Mouse (Mus musculus) frontal cortex, postnatal 14 days (tissue): ENCODE measurements around the gene Dctn3.
"Not testable (repeated sequence)": the region's sequence is repeated elsewhere in the genome, so short reads cannot be mapped to it uniquely, and the experiment has no call there.

Source experiments
- DNase-seq, 2 experiments: peaks; one replicate each; pipeline ENCODE4 v3.0.0; 2022; ENCODE audit warnings: low spot score in 2 of 2

The Dctn3 gene

GRCm38 (mm10) chr4:41698421-41699016, 24.5 kb downstream of the Dctn3 start:
- DNase-seq: not testable (repeated sequence)

DNA sequence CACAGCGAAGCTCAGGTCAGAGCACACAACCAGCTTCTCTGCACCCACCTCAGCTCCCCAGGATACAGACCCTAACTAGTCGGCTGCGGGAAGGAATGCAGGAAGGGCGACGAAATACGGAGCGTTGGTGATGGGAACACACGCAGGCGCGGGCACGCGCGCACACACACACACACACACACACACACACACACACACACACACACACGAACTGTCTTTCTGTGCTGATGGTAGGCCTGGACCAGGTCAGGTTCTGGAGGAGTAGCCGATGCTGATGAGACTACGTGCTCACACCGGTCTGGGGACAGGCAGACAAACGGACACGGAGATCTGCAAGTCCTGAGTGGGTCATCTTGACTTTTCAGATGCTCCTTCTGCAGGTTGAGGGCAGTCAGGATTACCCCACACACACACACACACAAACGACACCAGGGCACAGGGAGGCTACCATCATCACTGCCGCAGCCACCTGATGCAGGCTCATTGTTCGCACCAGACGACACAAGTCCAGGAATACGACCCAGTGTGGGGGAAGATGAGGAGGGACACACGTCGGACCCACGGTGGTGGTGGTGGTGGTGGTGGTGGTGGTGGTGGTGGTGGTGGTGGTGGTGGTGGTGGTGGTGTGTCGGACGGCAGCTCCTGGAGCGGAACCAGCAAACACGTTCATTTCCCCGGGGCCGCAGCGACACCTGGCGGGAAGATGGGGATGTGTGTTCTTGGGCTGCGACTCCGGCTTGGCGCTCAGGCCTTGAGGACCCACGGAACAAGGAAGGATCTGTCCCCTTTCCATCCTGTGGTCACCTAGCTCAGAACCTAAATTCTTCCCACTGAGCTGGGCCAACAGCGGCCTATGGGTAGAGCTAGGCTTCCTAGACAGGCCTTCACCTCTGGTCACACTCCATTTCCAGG, 25.8 kb downstream of the Dctn3 start, which contains the start of gene Cntfr:
Gene Cntfr (minus strand): TSS at position 160 of the 912 bp plus-strand sequence.
- DNase-seq: peak in 1 of 2 experiments; percentile 87

- not testable (repeated sequence) for DNase-seq
Measured at GRCm38 (mm10) chr4:41696452-41696851, 26.5 kb downstream of the Dctn3 start.

GRCm38 (mm10) chr4:41695800-41696199, 27.2 kb downstream of the Dctn3 start:
- not testable (repeated sequence) for DNase-seq

GRCm38 (mm10) chr4:41693511-41693910, 29.5 kb downstream of the Dctn3 start:
- DNase-seq: not testable (repeated sequence)

DNA sequence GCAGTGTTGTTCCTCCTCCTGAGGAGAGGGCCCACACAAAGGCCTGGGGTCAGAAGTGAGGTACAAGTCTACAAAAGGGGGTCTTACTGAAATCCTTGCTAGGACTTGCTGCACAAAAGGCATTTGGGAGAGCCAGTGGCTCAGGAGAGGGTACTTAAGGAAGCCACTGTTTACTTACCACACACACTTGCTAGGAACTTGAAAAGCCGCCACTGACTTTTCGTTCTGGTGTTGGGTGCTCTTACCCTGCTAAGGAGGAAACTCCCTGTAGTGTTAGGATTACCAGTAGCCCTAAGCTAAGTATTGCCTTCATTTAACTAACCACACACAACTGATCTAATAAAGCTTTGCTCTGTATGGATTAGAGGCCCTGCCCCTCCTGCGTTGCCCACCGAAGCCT, 33.0 kb downstream of the Dctn3 start:
- DNase-seq: not testable (repeated sequence)

GRCm38 (mm10) chr4:41688562-41688961, 34.4 kb downstream of the Dctn3 start:
- not testable (repeated sequence) for DNase-seq

DNA sequence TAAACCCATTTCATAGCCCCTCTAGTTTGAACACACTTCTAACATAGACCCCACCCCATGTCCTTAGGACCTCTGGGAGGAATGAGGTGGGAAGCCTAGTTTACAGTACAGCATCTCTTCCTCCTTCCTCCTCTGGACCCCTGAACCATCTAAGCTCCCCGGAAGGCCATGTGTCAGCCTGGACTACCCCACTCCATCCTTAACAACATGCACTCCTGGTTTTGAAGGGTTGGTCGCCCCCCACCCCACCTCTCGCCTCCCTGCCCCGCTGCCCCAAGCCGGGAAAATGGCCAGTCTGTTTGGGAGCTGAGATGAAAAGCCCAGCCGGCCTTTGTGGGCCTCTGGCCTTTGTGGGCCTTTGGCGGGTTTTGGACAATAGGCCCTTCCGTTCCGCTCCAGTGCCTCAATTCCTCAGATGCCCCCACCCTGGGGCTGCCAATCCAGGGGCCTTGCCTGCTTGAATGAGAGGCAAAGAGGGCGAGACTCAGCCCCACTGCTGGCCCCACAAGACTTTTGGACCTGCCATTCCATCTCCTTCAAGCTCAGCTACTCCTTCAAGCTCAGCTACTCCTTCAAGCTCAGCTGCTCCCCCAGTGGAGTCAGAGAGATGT, 37.0 kb downstream of the Dctn3 start:
- DNase-seq: not testable (repeated sequence)

- DNase-seq: not testable (repeated sequence)
Measured at GRCm38 (mm10) chr4:41684931-41685453, 38.0 kb downstream of the Dctn3 start.

DNA sequence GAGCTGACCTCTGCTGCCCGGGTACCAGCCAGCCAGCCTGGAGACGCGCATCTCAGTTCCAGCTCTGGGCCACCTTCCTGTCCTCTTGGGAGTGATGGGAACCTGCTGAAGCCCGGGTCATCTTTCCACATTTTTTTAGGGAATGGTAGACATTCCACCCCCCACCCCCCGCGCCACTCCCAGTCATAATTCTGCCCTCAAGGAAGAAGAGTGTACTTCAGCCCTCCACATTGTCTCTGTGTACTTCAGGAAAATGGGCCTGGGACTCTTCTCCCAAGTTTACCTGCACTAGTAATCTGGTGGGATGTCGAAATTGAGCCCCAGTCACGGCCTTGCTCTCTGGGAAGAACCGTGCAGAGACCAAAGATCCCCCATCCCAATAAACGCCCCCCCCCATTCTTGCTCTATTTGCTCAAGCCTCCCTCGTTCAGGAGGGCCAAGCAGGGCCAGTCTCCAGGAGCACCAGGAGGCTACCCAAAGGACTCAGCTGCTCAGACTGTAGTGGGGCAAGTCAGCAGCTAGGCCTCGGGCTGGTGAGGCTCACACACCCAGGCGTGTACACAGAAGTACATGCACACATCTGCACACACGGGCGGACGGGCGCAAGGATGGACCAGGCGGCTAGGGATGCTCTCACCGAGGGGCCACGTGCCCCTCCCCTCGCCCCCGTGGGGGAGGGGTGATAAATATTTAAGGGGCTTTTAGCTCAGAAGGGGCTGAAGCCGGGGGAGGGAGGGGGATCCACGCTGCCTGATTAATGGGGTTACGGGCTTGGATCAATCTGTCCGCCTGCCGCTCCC, 38.6 kb downstream of the Dctn3 start:
- DNase-seq: not testable (repeated sequence)

DNA sequence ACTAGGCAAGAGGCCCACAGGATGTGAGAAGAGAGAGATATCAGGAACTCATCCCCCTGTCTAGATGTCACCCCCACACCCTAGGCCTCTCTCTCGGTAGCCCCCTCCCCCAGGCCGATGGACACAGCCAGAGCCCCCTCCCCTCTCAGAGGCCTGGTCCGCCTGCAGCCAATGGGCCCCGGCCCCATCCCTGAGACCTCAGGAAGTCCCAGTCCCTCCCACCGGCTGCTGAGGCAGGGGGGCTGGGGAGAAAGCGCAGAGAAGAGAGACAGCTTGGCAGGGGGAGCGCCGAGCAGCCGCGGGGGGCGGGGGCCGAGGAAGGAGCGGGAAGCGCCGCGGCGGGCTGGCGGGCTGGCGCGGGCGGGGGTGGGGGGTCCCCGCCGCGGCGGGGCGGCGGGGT, 39.7 kb downstream of the Dctn3 start:
- not testable (repeated sequence) for DNase-seq

DNA sequence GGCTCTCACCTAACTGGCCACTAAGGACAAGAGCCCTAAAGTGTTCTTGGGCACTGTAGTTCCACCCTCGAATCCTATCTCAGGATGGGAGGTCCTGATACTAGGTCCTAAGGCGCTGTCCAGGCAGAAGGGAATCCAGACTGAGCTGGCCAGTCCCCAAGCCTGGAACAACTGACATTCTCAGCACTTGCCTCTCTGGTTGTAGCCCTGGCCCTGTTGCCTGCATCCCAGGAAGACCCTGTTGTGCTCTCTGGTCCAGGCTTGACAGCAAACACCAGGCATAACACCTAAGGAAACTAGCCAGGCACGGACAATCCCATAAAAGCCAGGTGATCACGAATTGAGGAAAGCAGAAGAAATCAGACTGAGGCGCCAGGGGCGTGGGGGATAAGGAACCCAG, 40.2 kb downstream of the Dctn3 start:
- DNase-seq: no peak

- no peak for DNase-seq
Measured at GRCm38 (mm10) chr4:41681947-41682346, 41.0 kb downstream of the Dctn3 start.

GRCm38 (mm10) chr4:41681176-41681575, 41.8 kb downstream of the Dctn3 start:
- DNase-seq: no peak

GRCm38 (mm10) chr4:41679291-41679690, 43.7 kb downstream of the Dctn3 start:
- no peak for DNase-seq

DNA sequence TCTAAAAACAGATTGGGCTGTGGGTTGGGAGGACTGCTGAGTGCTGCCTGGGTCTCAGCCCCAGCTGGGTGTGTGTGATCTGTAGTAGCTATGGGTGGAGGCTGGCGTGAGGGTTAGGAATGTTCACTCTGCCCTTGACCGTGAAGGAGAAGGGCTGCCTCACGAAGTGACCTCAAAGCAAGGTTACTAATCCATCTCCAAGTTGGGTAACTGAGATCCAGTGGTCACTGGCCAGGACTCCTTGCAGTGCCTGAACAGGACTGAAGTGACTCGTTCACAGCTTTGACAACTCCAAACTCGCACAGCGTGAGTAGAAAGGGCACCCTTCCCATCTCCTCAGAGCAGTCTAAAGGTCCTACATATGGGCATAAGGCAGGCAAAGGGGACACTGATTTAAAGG, 44.1 kb downstream of the Dctn3 start:
- DNase-seq: no peak

GRCm38 (mm10) chr4:41677006-41677629, 45.9 kb downstream of the Dctn3 start:
- no peak for DNase-seq

DNA sequence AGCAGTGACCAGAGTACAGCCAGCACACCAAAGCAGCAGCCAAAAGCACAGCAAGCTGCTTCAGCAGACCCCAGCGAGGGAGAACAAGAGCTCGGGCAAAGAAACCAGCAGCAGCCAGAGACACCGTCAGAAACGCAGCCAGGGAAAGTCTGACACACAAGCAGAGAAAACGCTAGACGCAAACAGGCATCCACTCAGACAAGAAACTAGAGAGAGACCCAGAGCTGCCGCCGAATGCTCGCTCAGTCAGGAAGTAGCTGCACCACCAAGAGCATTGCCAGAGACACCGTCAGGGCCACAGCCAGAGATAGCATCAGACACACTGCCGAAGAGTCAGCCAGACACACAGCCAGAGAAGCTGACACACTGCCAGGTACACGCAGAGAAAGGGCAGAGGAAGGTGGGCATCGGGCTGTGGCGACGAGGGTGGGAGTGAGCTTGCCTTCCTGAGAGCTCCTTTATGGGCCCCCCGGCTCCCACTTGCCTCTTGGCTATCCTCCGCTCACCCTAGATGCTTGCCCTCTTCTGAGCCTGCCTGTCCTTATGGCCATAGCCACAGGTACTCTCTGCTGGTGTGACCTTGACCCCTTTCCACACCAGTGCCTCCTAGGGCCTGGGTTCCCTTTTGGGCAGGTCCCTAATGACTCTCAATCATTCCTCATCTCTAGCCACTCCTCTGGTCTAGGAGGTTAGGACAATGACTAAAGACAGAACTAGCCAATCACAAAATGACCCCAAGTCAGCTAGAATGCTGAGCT, 46.5 kb downstream of the Dctn3 start:
- DNase-seq: no peak

GRCm38 (mm10) chr4:41673186-41673585, 49.8 kb downstream of the Dctn3 start:
- DNase-seq: no peak

- DNase-seq: no peak
Measured at GRCm38 (mm10) chr4:41672522-41672963, 50.4 kb downstream of the Dctn3 start.
